Mouse (Mus musculus): ENCODE results near the gene Tgif2.
"Not testable (repeated sequence)": the region's sequence is repeated elsewhere in the genome, so short reads cannot be mapped to it uniquely, and the experiment has no call there.

Gene Tgif2

DNA sequence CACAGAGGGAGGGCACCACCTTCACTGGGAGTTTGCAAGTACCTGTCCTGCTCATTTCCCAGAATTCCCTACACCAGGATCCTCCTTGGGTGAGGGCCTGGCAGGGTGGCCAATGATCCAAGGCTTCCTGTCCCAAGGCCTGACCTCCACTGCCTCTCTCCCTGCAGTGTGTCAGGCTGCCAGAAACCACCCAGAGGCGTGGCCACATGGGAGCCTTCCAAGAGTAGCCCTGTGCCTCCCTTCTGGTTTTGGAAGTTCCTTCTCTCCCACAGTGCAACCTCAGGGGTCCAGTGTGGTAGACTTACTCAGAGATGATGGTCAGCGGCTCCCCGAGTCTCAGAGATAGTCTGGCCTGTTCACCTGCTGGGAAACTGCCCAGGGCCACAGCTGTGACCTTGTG, 39.7 kb downstream of the Tgif2 start:
- DNase-seq: no peak

DNA sequence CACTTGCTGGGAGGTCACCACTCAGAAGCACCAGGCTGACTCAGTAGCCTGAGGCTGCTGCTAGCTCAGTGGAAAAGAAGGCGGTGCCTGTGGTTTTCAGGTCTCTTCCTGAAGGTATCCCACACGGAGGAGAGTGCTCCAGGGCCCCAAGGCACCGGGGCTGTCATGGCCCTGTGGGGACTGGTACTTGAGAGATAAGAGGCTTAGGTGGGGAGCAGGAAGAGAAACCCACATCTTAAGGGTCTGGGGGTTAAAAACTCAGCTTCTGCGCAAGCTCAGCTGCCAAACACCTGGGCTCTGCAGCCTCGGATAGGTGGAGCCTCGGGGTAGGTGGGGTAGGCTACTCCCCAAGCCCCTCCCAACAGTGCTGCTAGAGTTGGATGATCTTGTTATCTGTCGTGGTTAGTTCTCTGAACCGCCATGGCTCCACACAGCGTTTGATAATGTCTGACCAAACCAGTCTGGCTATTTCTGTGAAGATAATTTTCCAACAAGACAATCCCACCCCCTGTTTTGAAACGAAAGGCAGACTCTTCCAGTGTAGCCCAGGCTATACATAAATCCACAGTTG, 42.7 kb downstream of the Tgif2 start:
- DNase-seq: no peak

- no peak for DNase-seq
Observed at GRCm38 (mm10) chr2:156884396-156885211, 44.8 kb downstream of the Tgif2 start.

DNA sequence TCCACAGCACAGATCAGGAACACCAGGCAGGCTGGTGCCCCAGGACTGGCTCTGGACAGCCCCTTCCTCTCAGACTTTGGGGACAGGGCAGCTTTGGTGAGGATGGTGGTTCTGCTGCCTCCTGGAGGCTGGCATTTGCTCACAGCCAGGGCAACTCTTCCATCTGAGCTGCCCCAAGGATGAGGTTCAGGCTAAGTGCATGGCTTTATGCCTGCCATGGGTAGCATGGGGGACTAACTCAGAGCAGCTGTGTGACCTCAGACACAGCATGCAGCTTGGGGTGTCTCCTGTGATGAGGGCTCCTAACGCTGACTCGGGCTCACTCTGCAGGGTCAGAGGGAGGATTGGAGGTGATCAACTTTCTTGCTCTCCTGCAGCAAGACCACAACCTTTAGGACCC, 45.9 kb downstream of the Tgif2 start:
- not testable (repeated sequence) for DNase-seq

GRCm38 (mm10) chr2:156886084-156886631, 46.4 kb downstream of the Tgif2 start:
- no peak for DNase-seq

DNA sequence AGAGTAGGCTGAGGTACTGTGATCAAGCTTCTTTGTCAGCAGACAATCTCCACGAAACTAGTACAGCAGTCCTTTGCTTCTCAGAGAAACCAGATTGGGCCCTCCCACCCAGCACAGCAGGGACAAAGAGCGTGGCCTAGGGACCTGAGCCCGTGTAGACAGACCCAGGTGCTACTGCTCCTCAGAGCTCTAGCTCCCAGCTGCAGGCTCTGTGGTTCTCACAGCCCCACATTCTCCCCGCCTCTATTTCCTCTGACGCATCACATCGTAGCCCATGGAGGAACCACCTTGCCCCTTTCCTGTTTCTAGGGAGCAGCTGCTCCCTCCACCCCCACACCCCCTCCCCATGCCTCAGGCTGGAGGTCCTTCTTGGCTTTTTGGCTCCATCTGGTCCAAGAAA, 47.2 kb downstream of the Tgif2 start, which contains the start of gene Sla2:
TSS of gene Sla2 (minus strand) at position 176 of the 400 bp plus-strand sequence.
- DNase-seq: no peak

DNA sequence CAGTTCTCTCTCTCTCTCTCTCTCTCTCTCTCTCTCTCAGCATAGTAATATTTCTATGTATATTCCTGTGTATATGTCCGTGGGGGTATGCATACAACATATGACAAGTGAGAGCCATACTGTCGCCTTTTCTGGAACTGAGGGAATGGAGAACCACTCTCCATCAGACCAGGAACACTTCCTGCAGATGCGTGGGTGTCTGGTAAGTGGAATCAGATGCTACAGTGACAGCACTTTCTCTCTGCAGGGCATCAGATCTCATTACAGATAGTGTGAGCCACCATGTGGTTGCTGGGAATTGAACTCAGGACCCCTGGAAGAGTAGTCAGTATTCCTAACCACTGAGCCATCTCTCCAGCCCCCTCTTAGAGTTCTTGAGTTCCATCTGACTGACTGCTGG, 48.7 kb downstream of the Tgif2 start:
- no peak for DNase-seq

DNA sequence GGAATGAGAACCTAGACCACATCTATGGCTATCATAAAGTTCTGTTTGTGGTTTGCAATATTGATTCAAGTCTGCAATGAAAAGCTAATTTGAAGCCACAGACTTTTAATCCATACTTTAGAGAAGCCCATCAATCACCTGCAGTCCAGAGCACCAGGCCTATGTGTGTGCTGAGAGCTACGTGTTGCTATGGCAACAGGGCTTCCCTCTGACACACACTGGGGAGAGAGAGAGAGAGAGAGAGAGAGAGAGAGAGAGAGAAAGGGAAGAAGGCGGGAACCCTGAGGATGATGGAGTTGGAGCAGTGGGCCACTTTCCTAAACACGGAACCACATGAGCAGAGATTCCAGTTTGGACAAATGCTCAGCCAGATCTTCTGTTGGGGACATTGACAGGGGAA, 52.4 kb downstream of the Tgif2 start:
- no peak for DNase-seq

GRCm38 (mm10) chr2:156892821-156893220, 53.0 kb downstream of the Tgif2 start:
- DNase-seq: no peak

DNA sequence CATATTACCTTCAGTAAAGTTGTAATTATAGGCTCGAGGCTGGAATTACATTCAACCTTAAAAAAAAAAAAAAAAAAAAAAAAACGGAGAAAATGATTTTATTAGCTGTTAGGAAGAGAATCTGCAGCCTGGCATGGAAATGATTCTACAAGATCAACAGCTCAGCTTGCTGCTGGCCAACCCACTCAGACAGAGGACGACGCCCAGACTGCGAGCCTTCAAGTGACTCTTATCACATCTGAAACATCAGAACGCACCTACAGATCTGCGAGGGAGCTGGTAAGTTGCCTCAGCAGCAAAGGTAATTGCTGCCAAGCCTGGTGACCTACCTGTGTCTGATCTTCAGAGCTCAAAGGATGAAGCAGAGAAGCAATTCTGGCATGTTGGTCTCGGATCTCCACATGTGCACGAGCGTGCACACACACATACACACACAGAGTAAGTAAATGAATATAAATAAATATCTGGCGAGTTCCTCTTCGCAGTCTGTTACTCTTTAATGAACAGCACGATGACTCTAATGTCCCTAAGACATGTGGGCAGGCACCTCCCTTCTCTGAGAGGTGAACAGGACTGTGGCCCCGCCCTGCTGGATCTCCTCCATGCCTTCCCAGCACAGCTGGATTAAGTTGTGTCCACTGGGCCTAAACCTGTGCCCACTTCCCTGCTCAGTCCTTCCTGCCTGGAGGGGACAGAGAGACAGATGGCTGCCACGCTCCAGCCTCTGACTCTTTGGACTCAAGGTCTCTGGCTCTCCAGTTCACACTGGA, 54.9 kb downstream of the Tgif2 start:
- no peak for DNase-seq

DNA sequence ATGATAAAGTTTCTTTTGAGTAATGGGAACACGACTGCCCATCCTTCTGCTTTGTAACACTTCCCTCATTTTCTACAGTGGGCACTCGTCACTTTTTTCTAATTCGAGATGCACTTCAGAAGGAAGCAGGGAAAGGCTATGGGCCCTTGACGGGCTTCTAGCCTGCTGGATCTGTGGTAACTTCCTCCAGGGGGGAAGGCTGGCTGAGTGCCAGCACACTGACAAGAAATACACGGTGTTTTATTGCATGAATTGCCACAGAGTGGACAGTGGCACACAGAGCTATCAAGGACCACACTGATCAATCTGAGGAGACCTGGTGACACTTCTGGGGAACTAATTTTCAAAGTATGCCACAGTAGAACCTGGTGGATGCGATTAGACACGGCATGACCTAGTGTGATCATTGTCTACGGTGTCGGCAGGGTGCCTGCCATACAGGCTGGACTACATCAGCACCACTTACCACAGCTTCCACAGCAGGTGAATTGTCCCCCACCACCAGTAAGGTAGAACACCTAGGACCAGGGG, 56.6 kb downstream of the Tgif2 start:
- no peak for DNase-seq

- no peak for DNase-seq
Observed at GRCm38 (mm10) chr2:156897034-156897433, 57.2 kb downstream of the Tgif2 start.

GRCm38 (mm10) chr2:156898374-156898773, 58.6 kb downstream of the Tgif2 start:
- no peak for DNase-seq

DNA sequence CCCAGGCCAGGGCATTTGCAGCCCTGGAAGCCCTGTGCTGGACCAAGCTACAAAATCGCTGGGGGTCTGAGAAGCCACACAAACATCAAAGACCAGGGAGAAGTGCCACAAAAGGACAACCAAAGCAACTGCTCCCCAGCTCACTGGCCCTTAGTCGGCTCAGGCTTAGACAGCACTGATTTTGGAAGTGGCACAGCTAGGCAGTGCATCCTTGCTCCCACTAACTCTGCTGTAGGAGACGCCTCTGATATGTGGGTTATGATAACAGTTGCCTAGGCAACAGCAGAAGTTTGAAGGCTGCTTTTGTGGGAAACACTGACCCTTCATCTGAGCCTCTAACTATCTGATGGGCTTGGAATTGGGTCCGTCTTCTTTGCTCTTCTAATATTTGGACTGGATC, 59.4 kb downstream of the Tgif2 start:
- DNase-seq: no peak

GRCm38 (mm10) chr2:156901344-156901743, 61.5 kb downstream of the Tgif2 start:
- DNase-seq: no peak

- DNase-seq: no peak
Observed at GRCm38 (mm10) chr2:156901883-156902282, 62.1 kb downstream of the Tgif2 start.

GRCm38 (mm10) chr2:156902411-156902810, 62.6 kb downstream of the Tgif2 start:
- not testable (repeated sequence) for DNase-seq

DNA sequence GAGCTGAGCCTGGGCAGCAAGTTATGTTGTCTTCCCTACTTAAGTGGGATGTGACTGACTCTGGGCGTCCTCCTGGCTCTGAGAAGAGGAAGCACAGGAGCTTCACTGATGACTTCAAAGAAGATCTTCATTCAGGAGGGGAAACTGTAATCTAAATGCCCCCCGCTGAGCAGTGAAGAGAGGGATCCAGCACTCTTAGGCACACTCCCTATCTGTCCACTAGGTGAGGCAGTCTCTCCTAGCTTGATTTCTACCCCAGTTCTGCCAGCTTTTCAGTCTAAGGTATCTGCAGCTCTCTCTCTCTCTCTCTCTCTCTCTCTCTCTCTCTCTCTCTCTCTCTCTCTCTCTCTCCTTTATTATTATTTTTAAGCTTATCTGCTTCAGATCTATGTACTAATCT, 63.6 kb downstream of the Tgif2 start:
- no peak for DNase-seq
